Mouse (Mus musculus) stomach, postnatal 0 days (tissue): ENCODE data around the gene Clip4.

ENCODE experiments used
- CTCF ChIP-seq: IDR thresholded peaks from 2 replicates; pipeline ENCODE4 v1.5.1; 2016; ENCODE audit warnings: antibody characterized with exemption, low read depth, mild to moderate bottlenecking, moderate library complexity
- EP300 ChIP-seq: optimal IDR thresholded peaks from 2 replicates; pipeline ENCODE3; 2016; ENCODE audit warnings: antibody characterized with exemption

DNA sequence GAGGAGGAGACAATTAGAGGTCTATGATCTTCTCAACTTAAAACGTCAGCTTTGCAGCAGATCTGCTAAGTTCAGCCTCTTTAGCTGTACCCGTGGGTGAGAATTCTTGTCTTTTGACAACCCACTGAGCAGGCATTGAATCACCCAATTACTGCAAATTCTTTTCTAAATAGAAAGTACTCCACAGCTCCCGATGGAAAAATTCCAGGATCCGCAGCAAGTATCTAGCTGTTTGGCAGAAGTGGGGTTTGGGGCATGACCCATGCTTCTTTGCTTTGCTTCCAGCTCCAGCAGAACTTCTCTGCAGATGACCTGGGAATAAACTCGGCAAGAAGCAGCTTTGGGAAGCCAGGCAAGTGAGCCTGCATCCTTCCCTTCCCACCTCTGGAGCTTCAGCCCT lies 25.3 kb upstream of the Clip4 start:
- TF ChIP-seq CTCF (no peak), EP300 (no peak)
